Mouse (Mus musculus) ES-E14 (cell line): ENCODE measurements at regions not wholly inside any gene's neighbourhood (a gene's known extent, or its start where the extent isn't known, plus 50 kb on each side); places are given as distances from the start of the nearest gene placed in this dataset.

ENCODE experiments used
- CHD2 ChIP-seq: IDR thresholded peaks from 2 replicates; pipeline ENCODE4 v1.6.1; 2014; ENCODE audit warnings: mild to moderate bottlenecking, low read depth, low read length, inconsistent platforms
- ZC3H11A ChIP-seq: IDR thresholded peaks from 2 replicates; pipeline ENCODE4 v1.6.1; 2012; ENCODE audit warnings: low read depth, mild to moderate bottlenecking, inconsistent platforms, low read length, borderline replicate concordance
- ZNF384 ChIP-seq: IDR thresholded peaks from 2 replicates; pipeline ENCODE4 v1.6.1; 2012; ENCODE audit warnings: low read depth, low read length, inconsistent platforms

GRCm38 (mm10) chr8:97389149-97389548, 1500.8 kb upstream of the Got2 start:
- TF ChIP-seq ZC3H11A: no peak
- no peak for TF ChIP-seq ZNF384
- no peak for TF ChIP-seq CHD2
